Mouse (Mus musculus) midbrain, embryonic 14.5 days (tissue): ENCODE measurements around the gene Phldb2. TPM values are rescaled to one million over a fixed set of nuclear protein-coding genes. Genes with fewer than 3 reads are reported as not detected.

Source experiments
- ATAC-seq: fragments of 200-750 bp; cut with Nextera tagmentation; 2 replicates; pipeline ENCODE4 v1.8.0; 2017; ENCODE audit warnings: moderate number of reproducible peaks, moderate library complexity; ENCODE audit not compliant: low FRiP score, low TSS enrichment
- DNase-seq: peaks from one replicate; pipeline ENCODE4 v3.0.0-alpha.2; 2015
- H3K27ac ChIP-seq: fragments of 300-500 bp; sonication (generic); replicated peaks from 2 replicates; pipeline ENCODE4 v1.5.1; 2014; ENCODE audit warnings: mild to moderate bottlenecking, low read depth, low read length, moderate library complexity
- H3K27me3 ChIP-seq: fragments of 300-500 bp; sonication (generic); 2 replicates; pipeline ENCODE4 v1.6.1; 2014; ENCODE audit warnings: low read length, control low read depth, mixed read lengths; ENCODE audit not compliant: control insufficient read depth, insufficient read depth
- H3K36me3 ChIP-seq: fragments of 300-500 bp; sonication (generic); 2 replicates; pipeline ENCODE4 v1.6.1; 2014; ENCODE audit warnings: low read length, control low read depth; ENCODE audit not compliant: control insufficient read depth, insufficient read depth
- H3K4me1 ChIP-seq: fragments of 300-500 bp; sonication (generic); 2 replicates; pipeline ENCODE4 v1.6.1; 2014; ENCODE audit warnings: mild to moderate bottlenecking, antibody characterized with exemption, low read length, control low read depth; ENCODE audit not compliant: control insufficient read depth, insufficient read depth
- H3K4me2 ChIP-seq: fragments of 300-500 bp; sonication (generic); 2 replicates; pipeline ENCODE4 v1.6.1; 2014; ENCODE audit warnings: mild to moderate bottlenecking, low read length, moderate library complexity
- H3K4me3 ChIP-seq: fragments of 300-500 bp; sonication (generic); replicated peaks from 2 replicates; pipeline ENCODE4 v1.5.1; 2014; ENCODE audit warnings: low read depth, low read length
- H3K9ac ChIP-seq: fragments of 300-500 bp; sonication (generic); replicated peaks from 2 replicates; pipeline ENCODE4 v1.6.1; 2014; ENCODE audit warnings: mild to moderate bottlenecking, low read length, moderate library complexity
- H3K9me3 ChIP-seq: fragments of 300-500 bp; sonication (generic); 2 replicates; pipeline ENCODE4 v1.6.1; 2016; ENCODE audit warnings: low read length, control low read depth, mixed read lengths; ENCODE audit not compliant: control insufficient read depth
- WGBS: fragments of 180-500 bp; shearing (Covaris S2); extraction: QIAGEN DNeasy Blood & Tissue Kit; methylation state at CpG from one replicate; pipeline ENCODE4 v1.1.7; 2014; 5-methylcytosine and 5-hydroxymethylcytosine counted together
- polyA plus RNA-seq: library from polyadenylated mRNA; unstranded; fragments of >200 nt; fragmentation: Nextera tagmentation; extraction: Ambion mirVana; gene quantifications from 2 replicates; pipeline ENCODE4 v1.2.1, GENCODE M21; 2014

Phldb2 gene
- polyA plus RNA-seq, 1 experiment from 2014 or later = 6.4 TPM

DNA sequence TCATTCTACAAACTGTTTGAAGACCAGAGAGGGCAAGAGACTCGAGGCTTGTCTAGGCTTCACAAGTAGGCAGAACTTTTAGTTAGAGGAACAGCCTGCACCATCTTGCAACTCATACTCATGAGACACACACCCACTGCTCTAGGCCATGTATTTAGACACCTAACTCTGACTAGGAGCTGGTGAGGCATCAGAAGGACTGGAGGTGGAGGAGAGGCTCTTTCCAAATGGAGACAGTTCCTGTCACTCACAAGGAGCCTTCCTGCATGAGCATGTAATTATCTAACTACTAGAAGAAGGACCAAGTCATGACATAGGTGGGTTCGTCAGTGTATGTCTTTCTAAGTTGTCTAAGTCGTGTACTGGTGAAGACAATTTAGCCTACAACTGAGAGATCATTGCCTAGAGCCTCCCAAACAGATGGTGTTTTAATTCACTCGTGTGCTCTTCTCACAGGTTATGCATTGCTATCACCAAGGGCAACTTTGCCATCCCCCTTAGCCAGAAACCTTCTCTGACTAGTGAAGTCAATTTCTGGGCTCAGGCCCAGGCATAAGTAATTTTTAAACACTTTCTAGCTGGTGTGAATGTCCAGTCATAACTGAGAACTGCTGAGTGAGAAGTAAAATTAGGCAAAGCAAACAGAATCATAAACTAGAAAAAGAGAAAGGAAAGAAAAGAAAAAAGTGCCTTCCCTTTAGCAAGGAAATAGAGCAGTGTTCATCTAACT, 62.8 kb downstream of the Phldb2 start:
- ATAC-seq (no peak), DNase-seq (no peak)
- Histone ChIP-seq H3K4me3 (no peak overlapping the region), H3K27me3 (no peaks in the 10 kb centered on the region), H3K36me3 (no peaks in the 10 kb centered on the region), H3K27ac (no peak overlapping the region), H3K9ac (no peak overlapping the region), H3K4me1 (no peaks in the 10 kb centered on the region), H3K9me3 (no peaks in the 10 kb centered on the region), H3K4me2 (no peak overlapping the region)
- WGBS = 79% methylated on average over 4 of the region's 4 CpGs

DNA sequence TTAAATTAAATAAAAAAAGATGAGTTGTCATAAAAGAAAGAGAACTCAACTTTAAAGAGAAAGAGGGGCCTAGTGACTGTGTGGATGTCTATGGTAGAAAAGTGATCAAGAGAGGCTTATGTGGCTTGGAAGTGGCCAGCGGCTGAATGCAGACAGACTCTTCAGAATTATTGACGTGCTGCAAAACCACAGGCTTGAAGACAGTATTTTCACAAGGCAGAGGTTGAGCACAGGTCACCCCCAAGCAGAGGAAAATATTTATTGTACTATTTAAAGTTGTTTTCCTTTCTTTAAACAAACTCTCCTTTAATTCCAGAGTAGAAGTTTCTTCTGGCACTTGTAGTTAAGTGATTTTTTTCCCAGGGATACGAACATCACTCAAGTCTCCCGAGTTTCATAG, 63.8 kb downstream of the Phldb2 start:
- WGBS = 89% methylated on average over 4 of the region's 4 CpGs
- Histone ChIP-seq H3K27ac (no peak overlapping the region), H3K9me3 (no peaks in the 10 kb centered on the region), H3K4me3 (no peak overlapping the region), H3K36me3 (no peaks in the 10 kb centered on the region), H3K27me3 (no peaks in the 10 kb centered on the region), H3K4me2 (no peak overlapping the region), H3K9ac (no peak overlapping the region), H3K4me1 (no peaks in the 10 kb centered on the region)
- DNase-seq = no peak
- no peak for ATAC-seq

DNA sequence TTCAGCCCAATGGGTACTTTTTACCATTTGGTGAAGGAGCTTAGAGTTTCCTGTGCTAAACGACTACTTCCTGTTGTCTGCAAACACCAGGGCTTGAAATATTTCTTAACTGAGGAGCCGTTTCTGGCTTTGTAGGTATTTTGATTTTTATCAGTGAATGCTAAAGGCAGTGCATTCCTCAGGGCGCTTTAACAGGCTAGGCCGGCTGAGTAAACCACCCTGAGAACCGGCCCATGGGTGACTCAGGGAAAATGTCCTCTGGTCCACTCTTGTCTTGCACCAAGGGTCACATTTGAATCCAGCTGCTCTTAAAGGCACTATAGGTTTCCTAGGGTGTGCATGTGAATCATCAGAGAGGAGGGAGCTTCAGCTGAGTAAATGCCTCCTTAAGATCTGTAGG, 66.8 kb downstream of the Phldb2 start:
- H3K4me2 ChIP-seq = no peak overlapping the region
- H3K27me3 ChIP-seq = no peaks in the 10 kb centered on the region
- no peak overlapping the region for H3K4me3 ChIP-seq
- DNase-seq (no peak), ATAC-seq (no peak)
- H3K36me3 ChIP-seq = no peaks in the 10 kb centered on the region
- no peaks in the 10 kb centered on the region for H3K4me1 ChIP-seq
- 88% methylated on average over 5 of the region's 5 CpGs for WGBS
- no peaks in the 10 kb centered on the region for H3K9me3 ChIP-seq
- H3K9ac ChIP-seq = no peak overlapping the region
- H3K27ac ChIP-seq = no peak overlapping the region

DNA sequence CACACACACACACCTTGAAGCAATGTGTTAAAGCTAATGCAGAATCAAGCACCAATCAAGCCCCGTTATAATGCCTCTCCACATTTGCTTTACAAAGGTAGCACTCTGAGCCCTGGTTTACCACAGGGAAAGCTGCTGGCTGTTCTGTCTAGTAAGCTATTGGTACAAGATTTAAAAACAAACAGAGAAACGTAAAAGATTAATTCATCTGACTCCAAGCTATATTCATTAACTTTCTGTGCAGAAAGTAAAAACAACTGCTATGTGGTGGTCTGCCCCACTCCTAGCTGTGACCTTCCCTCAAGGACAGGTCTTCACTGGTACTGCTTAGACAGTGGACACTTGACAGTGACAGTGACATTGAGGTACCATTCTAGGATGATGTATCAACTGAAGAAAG, 69.2 kb downstream of the Phldb2 start:
- ATAC-seq = no peak
- Histone ChIP-seq H3K4me2 (no peak overlapping the region), H3K36me3 (no peaks in the 10 kb centered on the region), H3K4me1 (no peaks in the 10 kb centered on the region), H3K27me3 (no peaks in the 10 kb centered on the region), H3K9ac (no peak overlapping the region), H3K9me3 (no peaks in the 10 kb centered on the region), H3K27ac (no peak overlapping the region), H3K4me3 (no peak overlapping the region)
- 94% methylated on average over 2 of the region's 2 CpGs for WGBS
- DNase-seq = no peak

DNA sequence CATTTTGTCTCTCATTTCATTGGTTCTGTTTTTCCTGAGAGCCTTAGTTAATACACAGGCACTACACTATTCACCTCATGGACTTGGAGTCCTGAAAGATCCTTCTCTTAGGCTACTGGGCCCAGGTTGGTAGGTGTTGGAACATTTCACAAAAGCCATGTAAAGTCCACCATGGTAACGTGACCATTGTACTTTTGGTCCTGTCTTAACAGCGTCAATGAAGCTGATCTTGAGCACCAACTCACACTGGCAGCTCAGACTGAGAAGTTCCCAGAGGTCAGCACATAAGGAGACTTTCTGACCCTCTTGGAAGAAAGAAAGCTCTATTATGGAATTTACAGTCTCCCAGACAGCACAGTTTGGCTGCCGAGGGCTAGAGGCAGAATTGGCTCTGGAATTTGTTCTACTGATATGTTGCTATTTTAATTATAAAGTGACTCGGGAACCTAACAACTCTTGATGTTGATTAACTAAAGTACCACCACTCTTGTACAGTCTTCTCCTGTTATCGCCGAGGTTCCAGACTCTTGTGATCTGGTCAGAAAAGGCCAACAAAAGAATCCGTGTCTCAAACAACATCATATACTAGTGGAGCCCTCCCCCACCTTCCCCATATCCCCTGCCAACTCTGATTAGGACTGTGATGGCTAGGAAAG, 72.1 kb downstream of the Phldb2 start:
- WGBS = 86% methylated on average over 7 of the region's 7 CpGs

DNA sequence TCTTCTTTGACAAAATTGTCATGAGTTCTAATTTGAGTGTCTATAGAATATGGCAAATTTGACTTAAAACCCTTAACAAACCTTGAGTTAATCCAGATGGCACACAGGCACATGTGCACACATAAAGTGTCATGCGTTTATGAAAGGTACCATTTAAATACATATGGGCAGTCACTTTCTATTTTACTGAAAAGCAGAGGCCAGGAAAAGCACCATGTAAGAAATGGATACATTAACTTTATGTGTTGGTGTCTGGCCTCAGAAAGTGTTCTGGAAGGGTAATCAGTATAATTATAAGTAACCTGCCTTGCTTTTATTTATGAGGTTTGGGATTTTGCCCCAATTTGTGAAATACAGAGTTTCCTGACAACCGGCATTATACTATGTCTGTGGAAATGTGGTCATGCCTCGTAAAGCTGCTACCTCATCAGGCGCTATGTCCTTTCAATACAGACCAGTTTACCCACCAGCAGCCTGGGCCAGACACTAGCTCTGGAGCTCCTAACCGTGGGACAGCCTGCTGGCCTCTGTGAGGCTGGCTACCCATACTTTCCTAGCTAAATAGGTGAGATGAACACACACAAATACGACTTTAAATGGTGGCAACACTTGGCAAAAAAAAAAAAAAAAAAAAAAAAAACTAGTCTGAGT, 73.2 kb downstream of the Phldb2 start:
- no peaks in the 10 kb centered on the region for H3K4me1 ChIP-seq
- H3K9me3 ChIP-seq = no peaks in the 10 kb centered on the region
- H3K4me2 ChIP-seq = no peak overlapping the region
- no peaks in the 10 kb centered on the region for H3K36me3 ChIP-seq
- no peaks in the 10 kb centered on the region for H3K27me3 ChIP-seq
- ATAC-seq (no peak), DNase-seq (no peak)
- H3K4me3 ChIP-seq = no peak overlapping the region
- WGBS = 88% methylated on average over 6 of the region's 6 CpGs
- H3K27ac ChIP-seq = no peak overlapping the region
- H3K9ac ChIP-seq = no peak overlapping the region

More for the DNA sequence above, 72.1 kb downstream of the Phldb2 start:
- no peaks in the 10 kb centered on the region for H3K27me3 ChIP-seq
- H3K27ac ChIP-seq = no peak overlapping the region
- DNase-seq = no peak
- H3K9ac ChIP-seq = no peak overlapping the region
- H3K4me2 ChIP-seq = no peak overlapping the region
- no peaks in the 10 kb centered on the region for H3K36me3 ChIP-seq
- no peaks in the 10 kb centered on the region for H3K4me1 ChIP-seq
- H3K9me3 ChIP-seq = no peaks in the 10 kb centered on the region
- H3K4me3 ChIP-seq = no peak overlapping the region
- ATAC-seq = no peak

DNA sequence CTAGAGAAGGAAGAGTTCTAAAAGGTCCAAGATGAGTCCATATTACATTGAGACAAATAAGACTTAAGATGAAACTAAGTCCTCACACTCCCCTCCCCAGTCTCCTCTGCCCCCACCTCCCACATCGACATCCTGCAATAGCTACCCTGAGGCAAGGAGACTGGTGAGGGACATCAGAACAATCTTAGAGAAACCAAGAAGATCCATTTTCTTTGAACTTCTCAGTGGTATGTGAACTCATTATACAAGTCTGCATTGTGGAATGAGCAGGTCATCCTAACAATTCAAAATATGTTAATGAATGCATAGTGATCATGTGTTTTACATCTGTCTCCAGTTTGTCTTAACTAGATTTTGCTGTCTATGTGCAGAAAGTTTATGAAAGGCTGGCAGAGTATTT, 75.7 kb downstream of the Phldb2 start:
- Histone ChIP-seq H3K9ac (no peak overlapping the region), H3K36me3 (no peaks in the 10 kb centered on the region), H3K27ac (no peak overlapping the region), H3K4me3 (no peak overlapping the region), H3K27me3 (no peaks in the 10 kb centered on the region), H3K4me1 (no peaks in the 10 kb centered on the region), H3K9me3 (no peaks in the 10 kb centered on the region), H3K4me2 (no peak overlapping the region)
- ATAC-seq (no peak), DNase-seq (no peak)
- WGBS = 71% methylated on average over 1 of the region's 1 CpGs

DNA sequence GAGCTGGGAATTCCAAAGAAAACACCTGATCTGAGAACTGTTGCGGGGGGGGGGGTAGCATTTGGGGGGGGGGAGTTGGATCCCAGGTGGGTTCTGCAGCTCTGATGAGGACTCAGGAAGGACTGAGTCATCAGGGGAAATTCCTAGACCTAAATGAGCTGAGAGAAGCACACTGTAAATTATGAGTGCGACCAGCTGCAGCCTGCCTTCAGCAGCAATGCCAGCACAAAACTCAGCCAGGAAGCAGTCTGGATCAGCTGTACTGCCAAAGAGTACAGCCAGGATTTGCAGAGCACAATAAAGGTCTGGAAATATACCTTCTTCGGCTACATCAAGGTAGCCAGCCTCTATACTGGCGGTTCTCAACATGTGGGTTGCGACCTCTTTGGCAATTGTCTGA, 76.2 kb downstream of the Phldb2 start:
- 88% methylated on average over 5 of the region's 5 CpGs for WGBS

DNA sequence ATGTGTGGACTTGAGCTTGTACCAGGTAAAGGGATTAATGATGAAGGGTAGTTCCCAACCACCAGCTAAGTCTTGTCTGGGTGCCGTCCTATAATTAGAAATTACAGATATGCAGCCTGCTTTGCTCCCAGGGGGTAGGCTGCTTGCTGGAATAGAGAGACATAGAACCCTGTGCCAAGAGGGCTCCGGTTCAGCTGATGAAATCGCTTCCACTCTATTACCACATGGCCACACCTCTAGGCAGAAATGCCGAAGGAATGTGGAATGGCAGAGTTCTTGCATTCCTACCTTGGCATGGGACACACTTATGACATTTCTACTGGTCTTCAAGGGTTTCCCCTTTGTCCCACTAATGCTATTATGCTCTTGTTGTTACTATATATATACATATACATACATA, 80.0 kb downstream of the Phldb2 start:
- 91% methylated on average over 4 of the region's 4 CpGs for WGBS

More for the DNA sequence above, 76.2 kb downstream of the Phldb2 start:
- H3K36me3 ChIP-seq = no peaks in the 10 kb centered on the region
- H3K4me2 ChIP-seq = no peak overlapping the region
- H3K9ac ChIP-seq = no peak overlapping the region
- DNase-seq (no peak), ATAC-seq (no peak)
- H3K27ac ChIP-seq = no peak overlapping the region
- no peaks in the 10 kb centered on the region for H3K27me3 ChIP-seq
- H3K4me3 ChIP-seq = no peak overlapping the region
- no peaks in the 10 kb centered on the region for H3K9me3 ChIP-seq
- H3K4me1 ChIP-seq = no peaks in the 10 kb centered on the region

More for the DNA sequence above, 80.0 kb downstream of the Phldb2 start:
- H3K27ac ChIP-seq = no peak overlapping the region
- H3K9ac ChIP-seq = no peak overlapping the region
- no peaks in the 10 kb centered on the region for H3K36me3 ChIP-seq
- H3K4me2 ChIP-seq = no peak overlapping the region
- no peak overlapping the region for H3K4me3 ChIP-seq
- DNase-seq (no peak), ATAC-seq (no peak)
- no peaks in the 10 kb centered on the region for H3K9me3 ChIP-seq
- no peaks in the 10 kb centered on the region for H3K4me1 ChIP-seq
- no peaks in the 10 kb centered on the region for H3K27me3 ChIP-seq
